Mouse (Mus musculus) midbrain, embryonic 16.5 days (tissue): ENCODE results near the gene Hirip3. TPM values are rescaled to one million over a fixed set of nuclear protein-coding genes. Genes with fewer than 3 reads are reported as not detected.
A peak's percentile ranks its signal among the peaks of the same experiment; 100 is the strongest.

Source experiments
- ATAC-seq: fragments of 200-750 bp; cut with Nextera tagmentation; 2 replicates; pipeline ENCODE4 v1.8.0; 2017; ENCODE audit warnings: moderate TSS enrichment
- H3K27ac ChIP-seq: fragments of 300-500 bp; sonication (generic); 2 replicates; pipeline ENCODE4 v1.5.1; 2014; ENCODE audit warnings: mild to moderate bottlenecking, low read length, mixed read lengths
- H3K27me3 ChIP-seq: fragments of 300-500 bp; sonication (generic); 2 replicates; pipeline ENCODE4 v1.6.1; 2014; ENCODE audit warnings: low read depth, low read length, mixed read lengths; ENCODE audit not compliant: control insufficient read depth, insufficient read depth
- H3K36me3 ChIP-seq: fragments of 300-500 bp; sonication (generic); 2 replicates; pipeline ENCODE4 v1.6.1; 2014; ENCODE audit warnings: mild to moderate bottlenecking, low read length, moderate library complexity, mixed read lengths; ENCODE audit not compliant: control insufficient read depth, insufficient read depth
- H3K4me1 ChIP-seq: fragments of 300-500 bp; sonication (generic); 2 replicates; pipeline ENCODE4 v1.6.1; 2014; ENCODE audit warnings: mild to moderate bottlenecking, low read length, mixed read lengths; ENCODE audit not compliant: control insufficient read depth, insufficient read depth
- H3K4me2 ChIP-seq: fragments of 300-500 bp; sonication (generic); 2 replicates; pipeline ENCODE4 v1.6.1; 2014; ENCODE audit warnings: mild to moderate bottlenecking, low read length, mixed read lengths
- H3K4me3 ChIP-seq: fragments of 300-500 bp; sonication (generic); 2 replicates; pipeline ENCODE4 v1.5.1; 2014; ENCODE audit warnings: low read depth, mild to moderate bottlenecking, low read length, moderate library complexity, mixed read lengths
- H3K9ac ChIP-seq: fragments of 300-500 bp; sonication (generic); 2 replicates; pipeline ENCODE4 v1.6.1; 2014; ENCODE audit warnings: low read depth, low read length, mixed read lengths
- H3K9me3 ChIP-seq: fragments of 300-500 bp; sonication (generic); replicated peaks from 2 replicates; pipeline ENCODE4 v1.6.1; 2014; ENCODE audit warnings: mild to moderate bottlenecking, low read length, mixed read lengths; ENCODE audit not compliant: control insufficient read depth, poor library complexity, severe bottlenecking
- WGBS: fragments of 180-500 bp; shearing (Covaris S2); extraction: QIAGEN DNeasy Blood & Tissue Kit; methylation state at CpG from one replicate; pipeline ENCODE4 v1.1.7; 2014; 5-methylcytosine and 5-hydroxymethylcytosine counted together
- polyA plus RNA-seq: library from polyadenylated mRNA; unstranded; fragments of >200 nt; fragmentation: Nextera tagmentation; extraction: Ambion mirVana; gene quantifications from 2 replicates; pipeline ENCODE4 v1.2.1, GENCODE M21; 2015

Hirip3 gene
- polyA plus RNA-seq, 1 experiment from 2014 or later: 19.8 TPM

DNA sequence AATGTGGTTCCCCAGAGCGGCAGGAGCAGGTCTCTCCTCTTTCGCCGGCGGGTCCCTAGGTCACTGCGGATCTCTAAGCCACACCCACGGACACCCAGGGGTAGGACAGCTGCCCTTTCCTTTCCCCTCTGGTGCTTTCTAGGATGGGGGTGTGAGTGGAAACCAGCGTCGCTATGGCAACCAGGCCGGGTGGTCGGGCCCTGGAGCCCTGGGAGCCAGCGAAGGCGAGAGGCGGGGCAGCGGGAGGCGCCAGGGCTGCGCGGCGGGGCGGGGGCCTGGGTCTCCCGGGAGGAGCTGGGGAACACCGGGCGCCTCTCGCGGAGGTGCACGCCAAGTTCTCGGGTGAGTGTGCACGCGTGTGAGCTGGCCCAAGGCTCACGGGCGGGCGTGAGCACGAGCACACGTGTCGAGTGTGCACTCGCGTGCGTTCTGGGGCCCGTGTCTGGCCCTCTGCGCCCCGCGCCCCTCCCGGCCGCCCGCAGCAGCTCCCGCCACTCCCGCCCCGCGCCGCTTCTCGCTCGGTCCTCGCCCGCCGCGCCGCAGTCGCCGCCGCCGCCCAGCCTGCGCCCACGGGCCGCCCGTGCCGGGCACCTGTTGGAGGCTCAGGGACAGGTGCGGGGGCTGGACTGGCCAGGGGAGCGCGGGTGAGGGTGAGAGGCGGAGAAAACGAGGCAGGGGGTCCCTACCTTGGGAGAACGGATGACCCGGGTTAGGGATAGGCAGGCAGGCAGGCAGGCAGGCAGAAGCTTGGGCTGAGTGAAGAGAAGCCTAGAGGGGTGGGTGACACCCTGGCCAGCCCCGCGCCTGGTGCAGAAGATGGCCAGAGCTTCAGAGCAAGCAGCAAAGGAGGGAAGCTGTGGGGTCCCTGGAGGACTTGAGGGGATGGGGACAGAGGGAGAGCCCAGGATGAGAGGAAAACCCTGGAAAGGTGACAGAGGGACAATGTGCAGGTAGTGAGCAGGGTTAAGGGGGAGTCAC lies 14.1 kb upstream of the Hirip3 start:
- peaks cover 16% of the 10 kb centered on the region for H3K4me1 ChIP-seq
- peak overlapping the region; percentile 72 for H3K4me3 ChIP-seq
- no peaks in the 10 kb centered on the region for H3K9me3 ChIP-seq
- WGBS: under 1% methylated on average over 46 of the region's 74 CpGs
- peaks cover 4% of the 10 kb centered on the region for H3K36me3 ChIP-seq
- peak overlapping the region; percentile 47 for H3K27ac ChIP-seq
- peak overlapping the region; percentile 99 for H3K4me2 ChIP-seq
- peak; percentile 55 for ATAC-seq
- peak overlapping the region; percentile 84 for H3K9ac ChIP-seq
- peaks cover 5% of the 10 kb centered on the region; the same call in 1 of the 2 replicates for H3K27me3 ChIP-seq

DNA sequence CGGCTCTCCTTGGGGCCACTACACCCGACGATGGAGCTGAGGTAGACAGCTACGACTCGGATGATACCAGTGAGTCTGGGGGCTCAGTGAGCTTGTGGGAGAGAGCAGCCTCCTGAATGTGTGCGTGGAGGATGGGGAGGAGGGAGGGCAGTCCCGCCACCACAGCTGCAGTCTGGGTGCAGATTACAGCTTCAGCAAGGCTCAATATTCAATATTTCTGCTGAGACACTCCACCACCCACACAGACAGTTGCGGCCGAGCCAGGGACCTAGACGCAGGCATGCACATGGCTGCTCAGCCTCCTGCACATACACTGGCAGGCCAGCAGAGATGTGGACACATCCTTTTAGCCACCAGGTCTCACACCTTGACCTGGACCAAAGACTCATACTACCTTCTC lies 13.0 kb upstream of the Hirip3 start:
- ATAC-seq: peak; percentile 40

DNA sequence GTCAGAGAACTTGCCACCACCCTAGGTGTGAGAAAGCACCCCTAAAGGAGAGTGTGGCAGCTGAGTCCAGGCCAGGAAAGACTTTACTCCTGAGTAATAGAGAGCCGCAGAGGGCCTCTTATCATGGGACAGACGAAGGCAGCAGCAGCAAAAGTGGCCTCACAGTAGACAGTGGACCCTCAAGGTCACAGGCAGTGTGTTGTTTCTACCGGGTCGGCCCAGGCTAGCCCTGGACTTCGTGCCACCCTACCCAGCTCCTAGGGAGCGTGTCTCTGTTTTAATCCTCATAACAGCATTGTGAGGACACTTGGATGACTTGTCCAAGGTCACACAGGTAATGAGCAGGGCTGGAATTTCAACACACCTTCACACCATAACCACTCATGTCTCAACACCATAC lies 11.6 kb upstream of the Hirip3 start:
- 93% methylated on average over 6 of the region's 6 CpGs for WGBS
- H3K4me2 ChIP-seq: no peak overlapping the region
- ATAC-seq: no peak
- H3K27me3 ChIP-seq: peaks cover 5% of the 10 kb centered on the region; the same call in 1 of the 2 replicates
- peaks cover 5% of the 10 kb centered on the region for H3K36me3 ChIP-seq
- H3K9ac ChIP-seq: no peak overlapping the region
- H3K9me3 ChIP-seq: no peaks in the 10 kb centered on the region
- no peak overlapping the region for H3K4me3 ChIP-seq
- no peak overlapping the region for H3K27ac ChIP-seq
- H3K4me1 ChIP-seq: peaks cover 16% of the 10 kb centered on the region

More for the DNA sequence above, 13.0 kb upstream of the Hirip3 start:
- Histone ChIP-seq H3K9me3 (no peaks in the 10 kb centered on the region), H3K27me3 (peaks cover 5% of the 10 kb centered on the region; the same call in 1 of the 2 replicates), H3K9ac (peak overlapping the region; percentile 84), H3K36me3 (peaks cover 5% of the 10 kb centered on the region), H3K27ac (peak overlapping the region; percentile 18), H3K4me3 (peak overlapping the region; percentile 72), H3K4me1 (peaks cover 16% of the 10 kb centered on the region), H3K4me2 (peak overlapping the region; percentile 99)
- 11% methylated on average over 9 of the region's 10 CpGs for WGBS

DNA sequence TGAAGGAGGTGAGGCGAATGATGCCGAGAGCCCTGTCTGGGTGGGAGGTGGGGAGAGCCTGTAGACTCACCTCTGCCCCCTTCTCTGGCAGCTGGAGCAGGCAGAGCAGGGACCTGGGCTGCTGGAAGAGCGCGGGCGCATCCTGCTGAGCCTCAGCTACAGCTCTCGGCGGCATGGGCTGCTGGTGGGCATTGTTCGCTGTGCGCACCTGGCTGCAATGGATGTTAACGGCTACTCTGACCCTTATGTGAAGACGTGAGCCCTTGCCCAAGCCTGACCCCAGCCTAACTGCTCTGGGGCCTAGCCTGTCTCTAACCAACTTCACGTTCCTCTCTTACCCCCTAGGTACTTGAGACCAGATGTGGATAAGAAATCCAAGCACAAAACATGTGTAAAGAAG lies 10.6 kb upstream of the Hirip3 start:
- no peak overlapping the region for H3K27ac ChIP-seq
- peaks cover 5% of the 10 kb centered on the region for H3K36me3 ChIP-seq
- H3K9ac ChIP-seq: no peak overlapping the region
- no peak overlapping the region for H3K4me2 ChIP-seq
- ATAC-seq: no peak
- H3K9me3 ChIP-seq: no peaks in the 10 kb centered on the region
- WGBS: 39% methylated on average over 12 of the region's 12 CpGs
- no peak overlapping the region for H3K4me3 ChIP-seq
- H3K4me1 ChIP-seq: peaks cover 16% of the 10 kb centered on the region
- peaks cover 5% of the 10 kb centered on the region; the same call in 1 of the 2 replicates for H3K27me3 ChIP-seq

DNA sequence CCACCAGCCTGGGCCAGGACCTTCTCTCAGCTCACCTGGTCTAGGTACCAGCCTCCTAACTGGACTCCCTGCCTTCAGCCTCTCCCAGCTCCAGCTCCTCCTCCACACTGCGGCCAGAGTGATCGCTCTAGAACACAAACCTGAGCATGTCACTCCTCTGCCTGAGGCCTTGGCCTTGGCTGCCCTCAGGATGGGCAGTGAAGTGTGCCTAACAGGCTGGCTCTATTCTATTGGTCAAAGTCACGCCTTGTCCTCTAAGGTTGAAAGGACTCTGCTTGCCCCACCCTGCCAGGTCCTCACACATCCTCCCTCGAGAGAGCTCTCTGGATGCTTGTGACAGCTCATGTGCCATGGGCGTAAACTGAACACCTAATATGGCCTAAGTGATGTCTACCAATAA lies 8.3 kb upstream of the Hirip3 start:
- no peak overlapping the region for H3K27ac ChIP-seq
- no peak overlapping the region for H3K9ac ChIP-seq
- no peak overlapping the region for H3K4me2 ChIP-seq
- peaks cover 5% of the 10 kb centered on the region; the same call in 1 of the 2 replicates for H3K27me3 ChIP-seq
- peaks cover 10% of the 10 kb centered on the region for H3K4me1 ChIP-seq
- no peak overlapping the region for H3K4me3 ChIP-seq
- 86% methylated on average over 5 of the region's 5 CpGs for WGBS
- no peaks in the 10 kb centered on the region for H3K9me3 ChIP-seq
- H3K36me3 ChIP-seq: peaks cover 12% of the 10 kb centered on the region
- no peak for ATAC-seq

DNA sequence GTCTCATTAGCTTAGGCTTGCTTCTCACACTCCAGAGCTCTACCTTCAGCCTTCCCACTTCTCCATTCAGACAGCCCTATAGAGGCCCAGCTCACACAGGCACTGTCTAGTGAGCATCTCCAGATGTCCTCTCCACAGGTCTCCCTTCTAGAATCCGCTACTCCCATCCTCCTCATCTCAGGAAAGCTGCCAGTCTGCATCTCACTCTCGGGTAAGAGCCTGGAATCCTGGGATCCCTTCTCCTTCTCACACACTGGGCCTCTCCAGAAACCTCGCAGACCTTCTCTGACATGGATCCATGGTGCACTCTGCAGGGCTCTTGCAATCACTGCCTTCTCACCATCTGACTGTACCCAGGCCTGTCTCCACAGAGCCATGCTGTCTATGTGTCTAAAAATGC lies 6.1 kb upstream of the Hirip3 start:
- 81% methylated on average over 3 of the region's 3 CpGs for WGBS
- Histone ChIP-seq H3K27me3 (no peaks in the 10 kb centered on the region), H3K4me1 (peaks cover 1% of the 10 kb centered on the region), H3K4me3 (no peak overlapping the region), H3K9ac (no peak overlapping the region), H3K36me3 (peaks cover 12% of the 10 kb centered on the region), H3K9me3 (no peaks in the 10 kb centered on the region), H3K27ac (no peak overlapping the region), H3K4me2 (no peak overlapping the region)
- no peak for ATAC-seq

DNA sequence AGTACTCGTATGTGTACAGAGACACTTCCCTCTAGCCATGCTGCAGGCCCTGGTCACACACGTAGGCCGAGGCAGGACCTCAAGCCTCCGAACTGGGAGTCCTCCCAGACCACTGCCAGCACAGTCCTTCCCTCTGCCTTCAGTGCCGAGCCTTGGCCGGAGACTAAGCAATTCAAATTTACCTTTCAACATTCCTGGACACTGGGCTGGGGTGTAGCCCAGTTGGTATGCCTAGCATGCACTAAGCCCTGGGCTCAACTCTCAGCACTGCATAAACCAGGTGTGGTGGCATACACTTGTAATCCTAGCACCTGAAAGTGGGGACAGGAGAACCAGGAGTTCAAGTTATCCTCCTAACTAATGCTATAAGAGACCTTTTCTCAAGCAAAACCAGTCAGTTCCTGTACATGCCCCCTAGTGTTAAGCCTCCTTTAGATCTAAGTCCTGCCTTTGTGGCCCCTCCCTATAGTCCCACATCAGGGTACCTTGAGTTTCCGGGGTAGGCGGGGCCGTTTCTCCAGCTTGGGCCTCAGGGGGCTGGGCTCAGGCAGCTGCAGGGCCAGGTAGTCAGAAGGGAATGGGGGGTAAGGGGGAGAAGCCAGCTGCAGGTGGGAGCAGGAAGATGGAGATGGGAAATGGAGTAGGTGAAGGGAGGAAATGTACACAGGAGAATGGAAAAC lies 4.9 kb upstream of the Hirip3 start:
- Histone ChIP-seq H3K9ac (no peak overlapping the region), H3K4me3 (no peak overlapping the region), H3K4me1 (peaks cover 8% of the 10 kb centered on the region), H3K27ac (no peak overlapping the region), H3K27me3 (no peaks in the 10 kb centered on the region), H3K9me3 (no peaks in the 10 kb centered on the region), H3K4me2 (no peak overlapping the region), H3K36me3 (peaks cover 12% of the 10 kb centered on the region)
- ATAC-seq: no peak
- WGBS: 74% methylated on average over 9 of the region's 9 CpGs

DNA sequence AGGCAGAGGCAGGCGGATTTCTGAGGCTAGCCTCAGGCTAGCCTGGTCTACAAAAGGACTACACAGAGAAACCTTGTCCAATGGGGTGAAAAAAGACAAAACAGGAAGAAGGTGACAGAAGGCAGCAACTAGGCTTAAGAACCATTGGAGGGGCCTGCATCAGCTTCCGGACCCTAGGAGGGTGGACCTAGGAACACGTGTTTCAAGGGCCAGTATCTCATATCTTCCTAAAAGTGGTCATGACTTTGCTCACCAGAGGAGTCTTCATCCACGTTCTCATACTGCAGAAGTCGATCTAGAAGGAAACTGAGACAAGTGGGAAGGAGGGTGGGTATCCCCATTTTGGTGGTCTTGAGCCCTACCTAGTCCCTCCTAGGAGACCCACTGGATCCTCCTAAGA lies 785 bp upstream of the Hirip3 start:
- peak; percentile 8; the same call in 1 of the 2 replicates for ATAC-seq
- Histone ChIP-seq H3K4me1 (peaks cover 21% of the 10 kb centered on the region), H3K27ac (no peak overlapping the region), H3K9ac (peak overlapping the region; percentile 64), H3K4me3 (peak overlapping the region; percentile 67), H3K27me3 (no peaks in the 10 kb centered on the region), H3K9me3 (no peaks in the 10 kb centered on the region), H3K36me3 (peaks cover 18% of the 10 kb centered on the region), H3K4me2 (peak overlapping the region; percentile 93)
- WGBS: 86% methylated on average over 5 of the region's 5 CpGs
